ENCODE assay signal across 8 mouse cellular contexts in genomic region chr16:96795431-96795830, GRCm38 (mm10).
DNase-seq lines count a peak whose midpoint lies in the region; ATAC-seq and TF ChIP-seq lines count a peak whose summit lies in the region.

No protein-coding gene starts in this region.

- no peaks in the 10 kb centered on the region for H3K27me3 ChIP-seq in intestine, postnatal 0 days (replicated peaks; ENCODE audit: control insufficient read depth, insufficient read depth, low read length)
- no peaks in the 10 kb centered on the region for H3K27me3 ChIP-seq in intestine, embryonic 16.5 days (replicated peaks; ENCODE audit: control insufficient read depth, insufficient read depth, low read length)
- H3K27me3 ChIP-seq in CH12.LX (replicated peaks) = no peaks in the 10 kb centered on the region

- WGBS in intestine, postnatal 0 days = 20% methylated on average over 2 of the region's 2 CpGs
- 22% methylated on average over 2 of the region's 2 CpGs for WGBS in intestine, embryonic 16.5 days

- peak; percentile 53 for TF ChIP-seq RAD21 in CH12.LX (IDR thresholded peaks at IDR 0.05; ENCODE audit: low read depth, low read length)

- TF ChIP-seq CTCF in intestine, postnatal 0 days (IDR thresholded peaks at IDR 0.05; ENCODE audit: low read depth) = peak; percentile 70
- peak; percentile 78 to 82; a peak in 3 of 4 replicates for TF ChIP-seq CTCF in CH12.LX (conservative IDR thresholded peaks at IDR 0.05 in 1 of 2, IDR thresholded peaks at IDR 0.05 in 1 of 2; ENCODE audit: low read depth in 2 of 2, low read length in 2 of 2)

- no peak for TF ChIP-seq EP300 in CH12.LX (IDR thresholded peaks at IDR 0.05; ENCODE audit: low read length)

- H3K9me3 ChIP-seq in intestine, postnatal 0 days (ENCODE audit: control insufficient read depth) = no peaks in the 10 kb centered on the region
- no peaks in the 10 kb centered on the region for H3K9me3 ChIP-seq in intestine, embryonic 16.5 days (ENCODE audit: control insufficient read depth, low read length)
- no peaks in the 10 kb centered on the region for H3K9me3 ChIP-seq in CH12.LX (replicated peaks; ENCODE audit: low read length)

- no peak overlapping the region for H3K4me2 ChIP-seq in intestine, postnatal 0 days (replicated peaks; ENCODE audit: low read depth)
- no peak overlapping the region for H3K4me2 ChIP-seq in intestine, embryonic 16.5 days (ENCODE audit: low read depth, low read length)
- H3K4me2 ChIP-seq in CH12.LX (ENCODE audit: insufficient read depth, low read depth, poor library complexity, severe bottlenecking) = no peak overlapping the region

- no peaks in the 10 kb centered on the region for H3K36me3 ChIP-seq in intestine, postnatal 0 days (ENCODE audit: control insufficient read depth, insufficient read depth)
- H3K36me3 ChIP-seq in intestine, embryonic 16.5 days (ENCODE audit: control insufficient read depth, insufficient read depth, low read length) = no peaks in the 10 kb centered on the region
- H3K36me3 ChIP-seq in CH12.LX (replicated peaks in 1 of 2; ENCODE audit: control insufficient read depth in 1 of 2, insufficient read depth in 1 of 2, low read length in 1 of 2) = no peaks in the 10 kb centered on the region

- H3K79me2 ChIP-seq in CH12.LX (replicated peaks; ENCODE audit: control insufficient read depth, extremely low read depth, insufficient read depth, poor library complexity, severe bottlenecking) = no peaks in the 10 kb centered on the region

- in situ Hi-C loops in CH12.LX (cut with MboI; ENCODE audit: low pct_ligation_motif_present, low pct_unique_long_range_greater_than_20kb, low sequenced_read_pairs) = no loop called here

- no peak overlapping the region for H3K9ac ChIP-seq in intestine, postnatal 0 days (ENCODE audit: low read depth, low read length)
- no peak overlapping the region for H3K9ac ChIP-seq in intestine, embryonic 16.5 days (ENCODE audit: low read depth, low read length)
- no peak overlapping the region for H3K9ac ChIP-seq in CH12.LX (ENCODE audit: insufficient read depth, low read depth)

- DNase-seq in CH12.LX (ENCODE audit: extremely low read depth) (peak; percentile 48), adipocyte (ENCODE audit: low spot score) (peak; percentile 50)
- DNase-seq in embryo, embryonic 11 days = peak; percentile 47
- peak; percentile 59 to 68 for DNase-seq in kidney, postnatal 4 days
- DNase-seq in yolk sac, embryonic 10.5 days (ENCODE audit: low spot score) = peak; percentile 68
- DNase-seq in urinary bladder, postnatal 4 days (ENCODE audit: low spot score in 2 of 2) = no peak

- H3K4me1 ChIP-seq in intestine, postnatal 0 days (replicated peaks; ENCODE audit: control insufficient read depth, insufficient read depth, low read length) = no peaks in the 10 kb centered on the region
- no peaks in the 10 kb centered on the region for H3K4me1 ChIP-seq in intestine, embryonic 16.5 days (ENCODE audit: control insufficient read depth, insufficient read depth, low read length)
- peaks cover 0 to 12% of the 10 kb centered on the region in 2 experiments; a peak in 2 of 4 replicates for H3K4me1 ChIP-seq in CH12.LX (ENCODE audit: control insufficient read depth in 1 of 2, insufficient read depth in 2 of 2)

- H3K27ac ChIP-seq in intestine, postnatal 0 days (ENCODE audit: low read depth, low read length) = no peak overlapping the region
- no peak overlapping the region for H3K27ac ChIP-seq in intestine, embryonic 16.5 days (ENCODE audit: low read length)
- no peak overlapping the region for H3K27ac ChIP-seq in CH12.LX (ENCODE audit: insufficient read depth, low read depth)

- TF ChIP-seq POLR2A in CH12.LX (IDR thresholded peaks at IDR 0.05; ENCODE audit: low read depth, low read length) = no peak

- peak; percentile 25; the same call in 1 of the 2 replicates for ATAC-seq in intestine, postnatal 0 days
- no peak for ATAC-seq in intestine, embryonic 16.5 days

- dilution Hi-C loops in CH12.LX (cut with MboI; ENCODE audit: extremely low pct_ligation_motif_present, extremely low pct_unique_long_range_greater_than_20kb, low sequenced_read_pairs) = no loop called here

- H3K4me3 ChIP-seq in intestine, postnatal 0 days (ENCODE audit: low read depth, low read length) = no peak overlapping the region
- H3K4me3 ChIP-seq in intestine, embryonic 16.5 days (ENCODE audit: low read length) = no peak overlapping the region
- H3K4me3 ChIP-seq in CH12.LX (replicated peaks in 1 of 3; ENCODE audit: low read depth in 2 of 3, low read length in 2 of 3, poor library complexity in 1 of 3) = no peak overlapping the region

TF ChIP-seq in CH12.LX, 34 proteins besides CTCF, POLR2A, EP300 and RAD21:
- TF ChIP-seq SMC3 (IDR thresholded peaks at IDR 0.05; ENCODE audit: low read depth, low read length) = peak; percentile 76
- TF ChIP-seq POLR2AphosphoS2 (IDR thresholded peaks at IDR 0.05; ENCODE audit: low read depth, low read length) = no peak
- TF ChIP-seq KAT2A (IDR thresholded peaks at IDR 0.05; ENCODE audit: insufficient replicate concordance, low read length) = no peak

Comparison
In these comparisons a context has a peak if more than half of its experiments do, and no peak if none do; other contexts are left out.
1. DNase-seq: peak in CH12.LX (single experiment), adipocyte (single experiment), embryo, embryonic 11 days (single experiment), kidney, postnatal 4 days (2 of 2) and yolk sac, embryonic 10.5 days (single experiment); none in urinary bladder, postnatal 4 days (0 of 2).